Mouse (Mus musculus): ENCODE data around the gene Aco2. TPM values are rescaled to one million over a fixed set of nuclear protein-coding genes. Genes with fewer than 3 reads are reported as not detected.

The Aco2 gene
- polyA plus RNA-seq, 1 experiment from 2014 or later, result 293 TPM

- H3K4me2 ChIP-seq (replicated peaks; ENCODE audit: low read depth, low read length), result no peak overlapping the region
- no peaks in the 10 kb centered on the region for H3K27me3 ChIP-seq (ENCODE audit: insufficient read depth, low read length)
- no peaks in the 10 kb centered on the region for H3K9me3 ChIP-seq (ENCODE audit: low read length)
- 0 out of 2 replicates have a peak, but pooled peaks cover under 1% of the 10 kb centered on the region for H3K4me1 ChIP-seq (ENCODE audit: insufficient read depth, low read length)
- no peak overlapping the region for H3K4me3 ChIP-seq (ENCODE audit: low read length)
- no peak for ATAC-seq (ENCODE audit: low FRiP score, low TSS enrichment)
- WGBS, result 93% methylated on average over 6 of the region's 6 CpGs
- H3K36me3 ChIP-seq (ENCODE audit: insufficient read depth, low read length), result peaks cover 14% of the 10 kb centered on the region
- no peak overlapping the region for H3K9ac ChIP-seq (replicated peaks; ENCODE audit: low read length)
- no peak overlapping the region for H3K27ac ChIP-seq (ENCODE audit: low read length)
Observed at GRCm38 (mm10) chr15:81954716-81955115, 82.6 kb downstream of the Aco2 start.

DNA sequence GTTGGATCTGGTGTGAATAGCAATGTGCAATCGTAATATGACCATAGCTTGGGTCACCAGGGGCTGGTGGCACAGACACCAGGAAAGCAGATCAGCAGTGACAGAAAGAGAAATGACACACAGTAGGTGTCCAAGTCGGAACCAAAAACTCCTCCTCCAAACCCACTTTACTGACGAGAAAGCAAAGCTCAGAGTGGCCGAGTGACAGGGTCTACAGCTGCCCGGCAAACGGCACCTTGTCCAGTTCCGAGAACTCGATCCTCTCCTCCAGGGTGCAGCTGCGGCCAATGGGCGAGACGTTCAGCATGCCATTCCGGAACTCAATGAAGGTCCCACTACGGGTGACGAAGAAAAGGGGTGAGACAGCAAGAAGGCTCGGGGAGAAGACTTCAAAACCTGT, 83.3 kb downstream of the Aco2 start:
- H3K9me3 ChIP-seq (ENCODE audit: low read length), result no peaks in the 10 kb centered on the region
- H3K4me1 ChIP-seq (ENCODE audit: insufficient read depth, low read length), result 0 out of 2 replicates have a peak, but pooled peaks cover 4% of the 10 kb centered on the region
- H3K4me2 ChIP-seq (replicated peaks; ENCODE audit: low read depth, low read length), result no peak overlapping the region
- H3K9ac ChIP-seq (replicated peaks; ENCODE audit: low read length), result no peak overlapping the region
- WGBS, result 90% methylated on average over 15 of the region's 15 CpGs
- no peak overlapping the region for H3K4me3 ChIP-seq (ENCODE audit: low read length)
- H3K27ac ChIP-seq (ENCODE audit: low read length), result no peak overlapping the region
- no peaks in the 10 kb centered on the region for H3K27me3 ChIP-seq (ENCODE audit: insufficient read depth, low read length)
- peaks cover 14% of the 10 kb centered on the region; the same call in 1 of the 2 replicates for H3K36me3 ChIP-seq (ENCODE audit: insufficient read depth, low read length)
- ATAC-seq (ENCODE audit: low FRiP score, low TSS enrichment), result no peak

DNA sequence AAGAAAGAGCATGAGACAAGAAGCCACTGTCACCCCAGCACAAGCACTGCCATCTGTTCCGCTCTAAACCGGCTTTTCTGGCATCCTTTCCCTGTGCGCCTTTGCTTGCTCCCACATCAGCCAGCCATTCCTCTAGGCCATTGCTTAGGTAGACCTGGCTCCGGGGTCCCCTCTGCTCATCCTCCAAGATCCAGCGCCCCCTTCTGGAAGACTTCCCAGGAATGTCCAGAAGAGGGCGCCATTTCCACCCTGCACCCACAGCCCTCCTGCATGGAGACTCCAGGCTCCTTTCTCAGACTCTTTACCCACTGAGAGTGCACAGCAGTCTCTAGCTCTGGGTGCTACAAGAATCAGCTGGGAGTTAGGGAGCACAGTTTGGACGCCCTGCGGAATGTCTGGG, 84.3 kb downstream of the Aco2 start:
- no peaks in the 10 kb centered on the region for H3K9me3 ChIP-seq (ENCODE audit: low read length)
- WGBS, result 63% methylated on average over 8 of the region's 8 CpGs
- H3K27me3 ChIP-seq (ENCODE audit: insufficient read depth, low read length), result no peaks in the 10 kb centered on the region
- no peak overlapping the region for H3K9ac ChIP-seq (replicated peaks; ENCODE audit: low read length)
- ATAC-seq (ENCODE audit: low FRiP score, low TSS enrichment), result no peak
- H3K27ac ChIP-seq (ENCODE audit: low read length), result no peak overlapping the region
- no peak overlapping the region for H3K4me2 ChIP-seq (replicated peaks; ENCODE audit: low read depth, low read length)
- H3K4me1 ChIP-seq (ENCODE audit: insufficient read depth, low read length), result 0 out of 2 replicates have a peak, but pooled peaks cover 4% of the 10 kb centered on the region
- H3K36me3 ChIP-seq (ENCODE audit: insufficient read depth, low read length), result peaks cover 14% of the 10 kb centered on the region; the same call in 1 of the 2 replicates
- no peak overlapping the region for H3K4me3 ChIP-seq (ENCODE audit: low read length)

DNA sequence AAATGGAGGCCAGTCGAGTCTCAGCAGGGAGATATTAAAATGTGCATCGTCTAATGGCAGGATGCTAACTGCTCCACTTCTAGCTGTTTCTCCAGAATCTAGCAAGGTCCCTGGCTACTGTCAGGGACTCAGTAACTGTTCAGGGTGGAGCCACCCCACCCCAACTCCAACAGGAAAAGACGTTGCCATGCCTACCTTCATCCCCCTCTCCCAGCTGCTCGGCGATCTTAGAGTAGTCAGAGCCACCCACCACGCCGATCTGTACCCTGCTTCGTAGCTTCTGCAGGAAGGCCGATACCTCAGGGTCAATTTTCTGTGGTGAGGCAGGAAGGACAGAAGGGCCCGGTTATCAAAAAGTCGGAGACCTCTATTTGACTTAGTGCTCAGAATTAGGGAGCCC, 85.5 kb downstream of the Aco2 start:
- Histone ChIP-seq H3K4me1 (ENCODE audit: insufficient read depth, low read length) (0 out of 2 replicates have a peak, but pooled peaks cover 4% of the 10 kb centered on the region), H3K27me3 (ENCODE audit: insufficient read depth, low read length) (no peaks in the 10 kb centered on the region), H3K36me3 (ENCODE audit: insufficient read depth, low read length) (peaks cover 14% of the 10 kb centered on the region; the same call in 1 of the 2 replicates), H3K9ac (replicated peaks; ENCODE audit: low read length) (no peak overlapping the region), H3K4me3 (ENCODE audit: low read length) (no peak overlapping the region), H3K4me2 (replicated peaks; ENCODE audit: low read depth, low read length) (no peak overlapping the region), H3K9me3 (ENCODE audit: low read length) (no peaks in the 10 kb centered on the region), H3K27ac (ENCODE audit: low read length) (no peak overlapping the region)
- no peak for ATAC-seq (ENCODE audit: low FRiP score, low TSS enrichment)
- WGBS, result 80% methylated on average over 11 of the region's 11 CpGs

- no peak overlapping the region for H3K4me2 ChIP-seq (replicated peaks; ENCODE audit: low read depth, low read length)
- no peak overlapping the region for H3K9ac ChIP-seq (replicated peaks; ENCODE audit: low read length)
- no peaks in the 10 kb centered on the region for H3K27me3 ChIP-seq (ENCODE audit: insufficient read depth, low read length)
- 93% methylated on average over 3 of the region's 3 CpGs for WGBS
- peaks cover 14% of the 10 kb centered on the region; the same call in 1 of the 2 replicates for H3K36me3 ChIP-seq (ENCODE audit: insufficient read depth, low read length)
- no peaks in the 10 kb centered on the region for H3K9me3 ChIP-seq (ENCODE audit: low read length)
- H3K27ac ChIP-seq (ENCODE audit: low read length), result no peak overlapping the region
- no peak overlapping the region for H3K4me3 ChIP-seq (ENCODE audit: low read length)
- ATAC-seq (ENCODE audit: low FRiP score, low TSS enrichment), result no peak
- 0 out of 2 replicates have a peak, but pooled peaks cover 4% of the 10 kb centered on the region for H3K4me1 ChIP-seq (ENCODE audit: insufficient read depth, low read length)
Observed at GRCm38 (mm10) chr15:81958906-81959305, 86.8 kb downstream of the Aco2 start.

DNA sequence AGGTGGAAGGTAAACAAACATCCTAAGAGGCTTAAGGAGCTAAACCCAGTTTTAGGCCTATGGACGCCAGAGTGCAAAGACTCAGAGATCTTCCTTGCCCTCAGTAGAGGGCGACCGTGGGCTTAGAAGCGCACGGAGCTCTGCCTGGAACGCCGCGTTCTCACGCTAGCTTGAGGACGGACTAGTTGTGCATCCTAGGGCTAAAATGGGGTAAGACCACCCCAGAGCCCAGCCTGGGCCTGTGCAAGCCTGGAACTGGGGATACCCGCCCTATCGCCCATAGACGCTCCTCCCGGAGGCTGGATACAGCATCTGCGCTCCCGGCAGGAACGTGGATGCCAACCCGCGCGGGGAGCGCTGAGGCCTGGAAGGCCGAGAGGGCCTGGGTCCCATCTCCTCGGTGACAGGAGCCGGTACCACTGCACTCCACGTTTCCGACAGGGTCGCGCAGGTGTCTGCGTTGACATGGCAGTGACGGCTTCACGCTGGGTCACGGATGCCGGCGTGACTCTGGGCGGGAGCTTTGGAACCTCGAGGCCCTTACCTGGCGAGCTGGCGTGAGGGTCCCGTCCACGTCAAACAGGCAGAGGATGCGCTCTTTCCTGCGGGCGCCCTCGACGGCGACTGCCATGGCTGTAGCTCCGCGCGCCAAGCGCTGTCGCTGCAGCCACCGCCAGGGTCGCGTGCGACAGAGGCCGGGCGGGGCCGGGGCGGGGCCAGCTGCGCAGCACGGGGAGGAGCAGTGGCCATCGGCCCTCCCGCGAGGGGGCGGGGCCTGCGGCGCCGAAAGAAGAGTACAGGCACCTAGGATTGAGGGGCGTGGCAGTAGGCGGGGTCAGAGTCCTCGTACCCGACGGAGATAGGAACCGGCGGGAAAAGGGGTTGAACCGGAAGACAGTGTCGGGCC, 88.3 kb downstream of the Aco2 start, which contains the start of gene Pmm1:
Gene Pmm1 (minus strand): TSS at position 760 of the 907 bp plus-strand sequence.
- H3K9me3 ChIP-seq (ENCODE audit: low read length), result no peaks in the 10 kb centered on the region
- WGBS, result under 1% methylated on average over 77 of the region's 77 CpGs
- ATAC-seq (ENCODE audit: low FRiP score, low TSS enrichment), result peak; percentile 97
- H3K27me3 ChIP-seq (ENCODE audit: insufficient read depth, low read length), result no peaks in the 10 kb centered on the region
- H3K9ac ChIP-seq (replicated peaks; ENCODE audit: low read length), result peak within 1 kb of the TSS; percentile 65
- peaks cover under 1% of the 10 kb centered on the region; the same call in 1 of the 2 replicates for H3K36me3 ChIP-seq (ENCODE audit: insufficient read depth, low read length)
- peak within 1 kb of the TSS; percentile 58 for H3K4me3 ChIP-seq (ENCODE audit: low read length)
- peak within 1 kb of the TSS; percentile 43 for H3K27ac ChIP-seq (ENCODE audit: low read length)
- H3K4me2 ChIP-seq (replicated peaks; ENCODE audit: low read depth, low read length), result peak within 1 kb of the TSS; percentile 99
- 0 out of 2 replicates have a peak, but pooled peaks cover 4% of the 10 kb centered on the region for H3K4me1 ChIP-seq (ENCODE audit: insufficient read depth, low read length)

GRCm38 (mm10) chr15:81961078-81961451, 89.0 kb downstream of the Aco2 start:
- peak overlapping the region; percentile 99 for H3K4me2 ChIP-seq (replicated peaks; ENCODE audit: low read depth, low read length)
- H3K4me1 ChIP-seq (ENCODE audit: insufficient read depth, low read length), result 0 out of 2 replicates have a peak, but pooled peaks cover 4% of the 10 kb centered on the region
- H3K36me3 ChIP-seq (ENCODE audit: insufficient read depth, low read length), result no peaks in the 10 kb centered on the region; the same call in 1 of the 2 replicates
- H3K9me3 ChIP-seq (ENCODE audit: low read length), result no peaks in the 10 kb centered on the region
- no peaks in the 10 kb centered on the region for H3K27me3 ChIP-seq (ENCODE audit: insufficient read depth, low read length)
- 2% methylated on average over 8 of the region's 8 CpGs for WGBS
- peak overlapping the region; percentile 58 for H3K4me3 ChIP-seq (ENCODE audit: low read length)
- H3K9ac ChIP-seq (replicated peaks; ENCODE audit: low read length), result peak overlapping the region; percentile 51
- no peak for ATAC-seq (ENCODE audit: low FRiP score, low TSS enrichment)
- H3K27ac ChIP-seq (ENCODE audit: low read length), result no peak overlapping the region

GRCm38 (mm10) chr15:81964262-81964661, 92.2 kb downstream of the Aco2 start:
- no peak for ATAC-seq (ENCODE audit: low FRiP score, low TSS enrichment)
- no peaks in the 10 kb centered on the region for H3K36me3 ChIP-seq (ENCODE audit: insufficient read depth, low read length)
- H3K27ac ChIP-seq (ENCODE audit: low read length), result no peak overlapping the region
- 39% methylated on average over 1 of the region's 1 CpGs for WGBS
- H3K9ac ChIP-seq (replicated peaks; ENCODE audit: low read length), result no peak overlapping the region
- no peak overlapping the region for H3K4me3 ChIP-seq (ENCODE audit: low read length)
- H3K9me3 ChIP-seq (ENCODE audit: low read length), result no peaks in the 10 kb centered on the region
- no peak overlapping the region for H3K4me2 ChIP-seq (replicated peaks; ENCODE audit: low read depth, low read length)
- H3K27me3 ChIP-seq (ENCODE audit: insufficient read depth, low read length), result no peaks in the 10 kb centered on the region
- H3K4me1 ChIP-seq (ENCODE audit: insufficient read depth, low read length), result 0 out of 2 replicates have a peak, but pooled peaks cover 4% of the 10 kb centered on the region
